11 mouse cellular contexts compared by ENCODE assay signal in genomic region chr13:115031177-115032000, GRCm38 (mm10). TPM values are rescaled to one million over a fixed set of nuclear protein-coding genes. Genes with fewer than 3 reads are reported as not detected.
DNase-seq lines count a peak whose midpoint lies in the region; ATAC-seq and TF ChIP-seq lines count a peak whose summit lies in the region.
"Had no signal": no experiment of that assay in that cellular context is flagged by ENCODE, and none has a peak within 500 bp of the region (broad histone marks: within the 10 kb centered on the region; RNA-seq: fewer than 3 reads in every experiment).

No protein-coding gene starts in this region.

- no peaks in the 10 kb centered on the region for H3K36me3 ChIP-seq in lung, embryonic 15.5 days
- no peaks in the 10 kb centered on the region for H3K36me3 ChIP-seq in hindbrain, embryonic 11.5 days (ENCODE audit: control insufficient read depth, insufficient read depth, low read length)

- peaks cover 5% of the 10 kb centered on the region for H3K4me1 ChIP-seq in lung, embryonic 15.5 days
- peaks cover 8% of the 10 kb centered on the region; the same call in 1 of the 2 replicates for H3K4me1 ChIP-seq in lung, adult 2 months (ENCODE audit: control insufficient read depth, insufficient read depth, low read length)
- no peaks in the 10 kb centered on the region for H3K4me1 ChIP-seq in hindbrain, embryonic 11.5 days (replicated peaks; ENCODE audit: control insufficient read depth, insufficient read depth, low read length)

- intact Hi-C loops in gastrocnemius, adult 2 months (cut with DNase I) = no loop called here

- DNase-seq in gastrocnemius, adult 2 months = no peak
- DNase-seq in gastrocnemius, postnatal 4 days (ENCODE audit: low spot score in 2 of 2) = no peak
- DNase-seq in lung, adult 2 months = no peak
- DNase-seq in gonadal fat pad, adult 2 months (ENCODE audit: low read depth) = peak; percentile 34
- peak; percentile 30 for DNase-seq in lung, postnatal 36 days
- DNase-seq in hindbrain, embryonic 11.5 days (ENCODE audit: low spot score) = no peak
- no peak for DNase-seq in MN1 (ENCODE audit: low spot score)
- DNase-seq: embryo, embryonic 11 days had no signal

- H3K4me2 ChIP-seq in lung, embryonic 15.5 days = no peak overlapping the region
- no peak overlapping the region for H3K4me2 ChIP-seq in hindbrain, embryonic 11.5 days (replicated peaks; ENCODE audit: low read depth, low read length)

- TF ChIP-seq POLR2A in lung, adult 2 months (IDR thresholded peaks at IDR 0.05; ENCODE audit: borderline replicate concordance, extremely low read depth, low read depth, low read length) = no peak

- no peaks in the 10 kb centered on the region for H3K9me3 ChIP-seq in lung, embryonic 15.5 days
- H3K9me3 ChIP-seq in hindbrain, embryonic 11.5 days (ENCODE audit: control insufficient read depth, low read length) = no peaks in the 10 kb centered on the region

- H3K27me3 ChIP-seq in lung, embryonic 15.5 days = no peaks in the 10 kb centered on the region
- H3K27me3 ChIP-seq in hindbrain, embryonic 11.5 days (ENCODE audit: control insufficient read depth, insufficient read depth, low read length) = no peaks in the 10 kb centered on the region

- H3K9ac ChIP-seq in lung, embryonic 15.5 days = no peak overlapping the region
- H3K9ac ChIP-seq in hindbrain, embryonic 11.5 days (ENCODE audit: low read depth, low read length) = no peak overlapping the region
- H3K9ac ChIP-seq: liver, embryonic 14.5 days had no signal

- no peak overlapping the region for H3K4me3 ChIP-seq in gastrocnemius, adult 2 months
- no peak overlapping the region for H3K4me3 ChIP-seq in lung, embryonic 15.5 days
- no peak overlapping the region for H3K4me3 ChIP-seq in lung, adult 2 months (replicated peaks; ENCODE audit: extremely low read depth, low read depth, low read length)
- H3K4me3 ChIP-seq in hindbrain, embryonic 11.5 days (ENCODE audit: low read depth, low read length) = no peak overlapping the region

- no peak for TF ChIP-seq CTCF in gastrocnemius, adult 2 months (IDR thresholded peaks at IDR 0.05)
- TF ChIP-seq CTCF in lung, adult 2 months (IDR thresholded peaks at IDR 0.05; ENCODE audit: insufficient read depth, low read length) = no peak

- ATAC-seq in lung, embryonic 15.5 days (ENCODE audit: borderline replicate concordance, extremely low read depth, low FRiP score, low TSS enrichment) = no peak
- no peak for ATAC-seq in hindbrain, embryonic 11.5 days (ENCODE audit: low FRiP score)
- ATAC-seq: hindbrain, embryonic 16.5 days had no signal

- 0 out of 2 replicates have a peak overlapping the region, but pooled peaks have one; percentile 10 for H3K27ac ChIP-seq in gastrocnemius, adult 2 months
- H3K27ac ChIP-seq in lung, embryonic 15.5 days = peak overlapping the region; percentile 59
- H3K27ac ChIP-seq in hindbrain, embryonic 11.5 days (ENCODE audit: low read depth, low read length) = no peak overlapping the region
- H3K27ac ChIP-seq: liver, embryonic 14.5 days had no signal

- 63% methylated on average over 17 of the region's 17 CpGs for WGBS in lung, embryonic 15.5 days
- WGBS in lung, adult 2 months = 55% methylated on average over 17 of the region's 17 CpGs
- WGBS in hindbrain, embryonic 11.5 days = 89% methylated on average over 17 of the region's 17 CpGs

RNA-seq across cellular contexts. Expression of gene Pelo, which starts 58.6 kb away (rescaled TPM):
- total RNA-seq in gastrocnemius, adult 2 months (2021) = 10 to 100 TPM; 10.5 to 10.7 TPM
- total RNA-seq in gastrocnemius, postnatal 4 days (2021) = 10 to 100 TPM; 17.4 to 21.9 TPM
- polyA plus RNA-seq in lung, embryonic 15.5 days (2015; fragmentation: Nextera tagmentation; extraction: Ambion mirVana) = 5.4 and 6.4 TPM in 2 replicates
- 30.2 and 32.9 TPM in 2 replicates for polyA plus RNA-seq in lung, adult 2 months (2012; rRNA removed)
- polyA plus RNA-seq in gonadal fat pad, adult 2 months (2012; rRNA removed) = 26.4 and 26.8 TPM in 2 replicates
- polyA plus RNA-seq in hindbrain, embryonic 11.5 days (2014; fragmentation: Nextera tagmentation; extraction: Ambion mirVana) = 8.0 TPM in 2 replicates

Comparison
In these comparisons a context has a peak if more than half of its experiments do, and no peak if none do; other contexts are left out.
1. DNase-seq: peak in gonadal fat pad, adult 2 months (single experiment) and lung, postnatal 36 days (single experiment); none in gastrocnemius, adult 2 months (single experiment), gastrocnemius, postnatal 4 days (0 of 2), lung, adult 2 months (single experiment), hindbrain, embryonic 11.5 days (single experiment) and MN1 (single experiment).